Mouse (Mus musculus): ENCODE results near the gene 5730480H06Rik.

Gene 5730480H06Rik

DNA sequence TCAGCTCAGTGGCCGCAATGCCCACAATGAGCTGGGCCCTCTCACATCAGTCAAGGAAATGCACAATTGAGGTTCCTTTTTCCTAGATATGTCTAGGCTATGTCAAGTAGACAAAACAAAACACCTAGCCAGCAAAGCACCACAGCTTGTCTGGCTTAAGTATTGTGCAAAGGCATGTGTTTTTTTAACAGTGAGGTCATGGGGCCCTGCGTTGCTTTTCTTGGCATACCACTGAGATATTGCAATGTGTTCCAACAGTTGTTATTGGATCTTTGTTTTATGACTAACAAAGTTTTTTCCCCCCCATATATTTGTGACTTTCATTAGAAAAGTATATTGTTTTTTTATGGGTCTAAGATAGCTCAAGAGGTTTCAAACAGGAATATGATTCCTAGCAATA, 92.0 kb downstream of the 5730480H06Rik start:
- DNase-seq (ENCODE audit: low read depth, low spot score) = no peak

DNA sequence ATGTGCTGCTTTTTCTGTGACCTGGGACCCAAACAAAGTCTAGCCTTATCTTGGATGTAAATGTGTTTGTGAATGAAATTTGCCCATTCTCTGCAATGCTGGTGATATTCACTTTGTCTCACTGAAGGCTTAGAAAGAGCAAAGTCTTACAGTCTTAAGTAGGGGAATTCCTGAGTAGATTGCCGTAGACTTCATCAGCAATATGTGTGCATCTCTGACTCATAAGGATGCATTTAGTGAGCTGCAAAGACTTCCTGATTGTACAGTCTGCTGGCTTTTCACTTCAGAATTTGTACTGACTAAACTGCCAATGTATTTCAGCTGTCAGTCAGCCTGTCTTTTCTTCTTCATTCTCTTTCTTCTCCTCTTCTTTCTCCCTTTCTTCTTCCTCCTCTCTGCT, 94.2 kb downstream of the 5730480H06Rik start:
- no peak for DNase-seq (ENCODE audit: low read depth, low spot score)

DNA sequence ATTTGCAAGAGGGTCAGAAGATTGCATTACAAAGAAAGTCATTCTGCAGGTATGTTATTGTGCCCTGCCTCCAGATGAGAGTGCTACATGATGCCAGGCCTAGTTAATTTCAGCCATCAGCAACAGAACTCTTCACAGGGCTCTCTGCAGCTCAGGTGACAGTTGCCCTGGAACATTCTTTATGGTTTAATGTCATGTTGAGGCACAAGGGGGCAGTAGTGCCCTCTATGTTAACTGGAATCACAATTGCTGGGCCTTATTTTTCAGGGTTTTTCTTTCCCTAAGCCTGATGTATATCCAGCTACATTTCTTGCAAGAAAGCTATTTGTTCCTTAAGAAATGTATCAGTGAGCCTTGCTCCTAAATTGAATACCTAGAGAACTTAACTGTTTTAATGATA, 102.7 kb downstream of the 5730480H06Rik start:
- peak; percentile 21 for DNase-seq (ENCODE audit: low read depth, low spot score)

DNA sequence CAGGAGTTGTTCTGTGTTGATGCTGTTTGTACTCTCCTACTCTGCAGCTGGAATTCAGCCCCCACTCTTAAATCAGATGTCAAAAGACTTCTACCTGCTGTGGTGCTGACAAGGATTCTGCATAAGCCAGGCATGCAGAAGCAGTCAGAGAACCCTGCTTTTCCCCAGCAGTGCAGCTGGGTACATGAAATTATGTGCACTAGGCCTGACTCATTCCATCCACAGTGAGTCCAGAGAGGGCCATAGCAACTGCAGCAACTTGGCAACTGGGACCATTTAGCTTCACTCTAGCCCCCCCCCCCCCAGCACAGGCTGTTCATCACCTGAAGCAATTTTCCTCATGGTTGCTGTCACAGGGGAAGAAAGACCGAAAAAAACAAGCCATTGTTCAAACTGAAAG, 121.1 kb downstream of the 5730480H06Rik start:
- no peak for DNase-seq (ENCODE audit: low read depth, low spot score)

DNA sequence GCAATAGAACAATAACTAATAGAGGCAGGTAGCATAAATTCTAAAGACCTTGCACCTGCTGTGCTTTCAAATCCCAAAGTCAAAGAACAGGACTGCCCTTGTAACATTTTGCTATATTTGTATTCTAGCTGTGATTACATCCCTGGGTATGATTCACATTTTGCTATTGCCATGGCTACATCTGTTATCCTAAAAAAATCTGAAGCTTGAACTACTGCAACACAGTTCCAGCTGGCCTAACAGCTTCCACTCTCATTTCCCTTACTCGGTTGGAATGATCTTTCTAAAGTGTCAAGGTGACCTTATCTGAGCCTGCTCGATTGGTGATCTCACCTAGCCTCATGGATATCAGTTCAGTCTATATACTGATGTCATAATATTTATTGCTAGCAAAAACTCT, 132.5 kb downstream of the 5730480H06Rik start:
- peak; percentile 43 for DNase-seq (ENCODE audit: low read depth, low spot score)

Measured in telencephalon, adult 2 months (tissue).